Mouse (Mus musculus) frontal cortex, adult 2 months (tissue): ENCODE measurements around the gene Setd3. TPM values are rescaled to one million over a fixed set of nuclear protein-coding genes. Genes with fewer than 3 reads are reported as not detected.
A peak's percentile ranks its signal among the peaks of the same experiment; 100 is the strongest.
"Not testable (repeated sequence)": the region's sequence is repeated elsewhere in the genome, so short reads cannot be mapped to it uniquely, and the experiment has no call there.

ENCODE experiments used
- DNase-seq, 2 experiments: peaks; one replicate each; pipeline ENCODE4 v3.0.0; 2022; ENCODE audit warnings: low spot score in 1 of 2; ENCODE audit errors: extremely low spot score in 1 of 2
- polyA plus RNA-seq: library from polyadenylated mRNA; depleted of rRNA; stranded (reverse); fragments of >200 nt; gene quantifications from 2 replicates; pipeline ENCODE4 v1.2.3, GENCODE M21; 2012

Gene Setd3
- polyA plus RNA-seq, 1 experiment = 117 TPM

DNA sequence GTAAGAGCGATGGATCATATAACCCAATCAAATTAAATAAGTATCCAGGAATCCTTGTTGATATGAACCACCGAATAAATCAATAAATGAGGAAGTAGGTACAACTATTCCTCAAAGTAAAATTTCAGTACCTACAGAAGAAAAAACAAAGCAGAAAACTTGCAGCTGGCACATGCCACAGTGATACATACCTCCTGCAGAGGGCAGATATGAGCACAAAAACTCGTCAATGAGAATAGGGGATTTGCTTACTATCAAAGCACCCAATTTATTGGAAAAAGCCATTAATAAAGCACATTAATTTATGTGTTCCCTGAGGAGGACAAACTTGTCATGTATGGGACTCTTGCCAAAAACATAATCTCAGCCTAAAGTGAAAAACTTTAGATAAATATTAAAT lies 29.4 kb downstream of the Setd3 start:
- no peak for DNase-seq

DNA sequence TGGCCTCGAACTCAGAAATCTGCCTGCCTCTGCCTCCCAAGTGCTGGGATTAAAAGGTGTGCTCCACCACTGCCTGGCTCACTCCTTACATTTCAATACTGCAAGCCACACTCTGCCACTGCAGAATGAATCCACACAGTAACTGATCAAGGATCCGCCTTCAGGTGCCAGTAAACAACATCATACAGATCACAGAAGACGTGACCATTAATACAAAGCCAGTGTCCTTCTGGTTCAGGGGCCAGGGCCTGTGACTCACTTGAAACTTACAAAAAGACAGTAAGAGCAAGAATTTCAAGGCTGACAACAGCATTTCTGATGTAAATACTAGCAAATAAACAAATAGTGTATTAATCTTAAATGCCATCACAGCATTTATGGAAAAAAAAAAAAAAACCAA lies 33.9 kb downstream of the Setd3 start:
- no peak for DNase-seq

DNA sequence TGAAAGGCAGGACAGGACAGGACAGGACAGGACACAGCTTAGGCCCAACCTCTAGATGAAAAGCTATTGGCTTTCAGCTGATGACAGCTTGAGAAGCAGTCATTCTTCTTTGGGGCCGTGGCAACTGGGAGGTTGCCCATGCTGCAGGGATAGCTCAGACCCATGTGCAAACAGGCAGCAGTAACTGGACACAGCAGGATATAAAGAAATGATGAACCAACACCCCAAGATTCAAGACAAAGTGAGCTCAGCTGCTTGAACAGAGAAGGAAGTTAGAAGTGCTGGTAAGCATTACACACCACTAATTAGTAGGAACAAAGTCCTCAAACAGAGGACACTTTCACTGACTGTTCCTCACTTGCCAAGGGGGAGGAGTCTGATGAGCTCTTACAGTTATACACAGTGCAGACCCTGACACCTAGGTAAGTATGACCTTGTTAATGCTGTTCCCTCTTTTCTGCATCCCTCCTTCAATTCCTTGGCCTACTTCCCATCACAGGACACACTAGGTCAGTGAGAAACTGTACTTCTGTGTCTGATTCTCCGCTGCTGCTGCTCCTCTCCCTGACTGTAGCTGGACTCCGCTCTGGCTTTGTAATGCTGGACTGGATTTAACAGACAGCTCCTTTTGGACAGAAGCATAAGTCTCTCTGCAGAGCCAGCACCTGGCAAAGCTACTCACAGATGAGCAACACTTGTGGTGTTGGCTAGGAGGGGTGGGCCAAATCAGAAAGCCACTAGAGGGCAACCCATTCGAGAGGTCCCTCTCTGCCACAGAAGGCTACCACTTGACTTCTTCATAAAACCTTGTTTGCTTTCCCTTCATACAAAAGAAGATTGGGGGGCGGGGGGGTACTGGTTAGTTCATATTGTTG lies 35.3 kb downstream of the Setd3 start:
- no peak for DNase-seq

DNA sequence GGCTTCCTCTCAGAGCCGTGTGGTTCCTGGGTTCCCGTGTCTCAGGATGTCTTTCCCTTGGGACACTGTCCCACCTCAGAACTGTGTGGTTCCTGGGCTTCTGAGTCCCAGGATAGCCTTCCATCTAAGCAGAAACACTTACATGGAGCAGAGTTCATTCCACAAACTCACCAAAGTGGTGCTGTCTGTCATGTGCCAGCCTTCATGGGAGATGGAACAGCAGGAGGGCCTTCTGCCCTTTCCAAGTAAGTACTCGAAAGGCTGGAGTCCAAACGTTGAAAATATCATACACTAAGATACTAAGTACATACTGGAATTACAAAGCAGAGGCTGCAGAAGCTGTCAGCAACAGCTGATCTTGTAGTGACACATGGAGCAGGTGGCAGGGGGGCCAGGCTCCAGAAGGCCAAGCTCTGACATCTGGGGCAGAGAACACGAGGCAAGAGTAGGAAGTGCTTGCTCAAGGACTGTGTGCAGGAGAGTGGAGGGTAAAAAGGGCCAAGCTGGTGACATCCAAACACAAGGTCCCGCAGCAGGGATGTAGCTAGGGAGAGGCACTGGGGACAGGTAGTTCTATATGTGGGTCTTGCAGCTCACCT lies 43.4 kb downstream of the Setd3 start:
- DNase-seq = no peak

DNA sequence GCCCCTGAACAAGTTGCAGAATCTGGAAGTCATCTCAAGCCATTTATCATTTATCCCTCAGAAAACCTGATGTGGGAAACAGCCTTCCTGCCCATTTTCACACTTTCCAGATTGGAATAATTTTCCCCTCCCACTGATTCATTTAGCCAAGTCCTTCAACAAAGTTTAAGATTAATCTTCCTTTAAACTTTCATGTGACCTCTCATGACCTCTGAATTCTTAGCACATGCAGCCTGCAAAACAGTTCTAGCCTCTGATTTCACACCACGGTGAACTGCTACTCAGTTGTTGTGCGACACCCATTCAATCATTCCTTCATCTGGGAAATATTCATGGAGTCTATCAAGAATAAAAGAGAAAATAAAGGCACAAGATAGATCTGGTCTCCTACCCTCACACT lies 45.9 kb downstream of the Setd3 start:
- no peak for DNase-seq

DNA sequence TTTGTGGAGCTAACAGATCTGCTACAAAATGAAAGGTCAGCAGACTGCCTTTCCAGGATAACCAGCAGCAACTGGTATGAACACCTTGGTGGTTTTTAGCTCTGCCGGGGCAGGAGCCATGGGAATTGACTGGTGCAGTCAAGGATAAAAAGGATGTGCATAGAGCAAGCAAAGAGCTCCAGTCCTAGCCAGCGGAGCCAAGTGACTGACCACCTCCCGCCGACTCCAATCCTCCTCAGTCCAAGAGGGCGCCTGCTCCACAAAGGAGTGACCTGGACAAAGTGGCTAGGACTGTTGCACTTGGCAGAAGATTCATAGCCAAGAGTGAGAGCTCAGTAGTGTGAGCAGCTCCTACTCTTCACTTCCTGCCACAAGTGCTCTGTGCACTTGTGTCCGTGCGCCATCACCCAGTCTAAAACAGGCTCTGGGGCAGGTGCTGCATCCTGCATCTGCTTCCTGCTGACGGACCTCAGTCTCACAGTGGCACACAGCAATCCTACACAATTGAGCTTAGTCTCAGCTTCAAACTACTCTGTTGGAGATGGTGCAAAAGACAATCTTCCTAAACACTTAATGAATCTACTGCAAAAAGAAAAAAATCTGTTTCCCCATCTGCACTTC lies 46.6 kb downstream of the Setd3 start:
- no peak for DNase-seq

DNA sequence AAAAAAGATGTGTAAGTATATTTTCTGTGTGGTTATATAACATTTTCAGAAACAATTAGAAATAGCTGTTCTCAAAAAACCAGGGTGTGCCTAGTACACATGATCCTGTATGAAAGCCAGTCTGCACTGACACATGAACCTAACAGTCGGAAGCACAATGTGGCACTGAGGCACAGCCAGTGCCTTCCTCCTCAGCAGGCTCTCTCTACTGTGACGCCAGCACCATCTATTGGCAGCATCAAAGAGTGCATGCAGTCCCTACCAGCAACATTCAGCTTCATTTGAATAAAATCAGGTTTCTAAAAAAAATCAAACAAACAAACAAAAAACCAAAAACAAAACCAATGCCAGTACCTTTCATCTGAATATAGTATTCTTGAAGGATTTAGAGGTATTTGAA lies 57.8 kb downstream of the Setd3 start:
- peak; percentile 34 to 89 for DNase-seq

DNA sequence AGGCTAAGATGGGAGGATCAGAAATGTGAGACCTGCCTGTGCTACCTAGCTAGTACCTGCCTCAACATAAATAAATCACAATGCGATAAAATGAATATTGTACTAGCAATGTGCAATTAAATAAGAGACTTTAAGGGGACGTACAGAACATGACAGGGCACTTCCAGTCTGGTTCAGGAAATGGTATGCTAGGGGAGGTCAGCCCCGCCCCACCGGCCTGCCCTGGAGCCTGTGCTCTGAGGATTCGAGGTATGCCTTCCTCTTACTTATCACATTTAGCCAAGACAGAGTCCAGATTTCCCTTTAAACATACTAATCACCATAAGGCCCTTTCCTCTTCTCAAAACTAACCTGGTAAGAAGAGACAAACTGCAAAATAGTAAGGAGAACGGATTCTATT lies 58.7 kb downstream of the Setd3 start:
- no peak for DNase-seq

DNA sequence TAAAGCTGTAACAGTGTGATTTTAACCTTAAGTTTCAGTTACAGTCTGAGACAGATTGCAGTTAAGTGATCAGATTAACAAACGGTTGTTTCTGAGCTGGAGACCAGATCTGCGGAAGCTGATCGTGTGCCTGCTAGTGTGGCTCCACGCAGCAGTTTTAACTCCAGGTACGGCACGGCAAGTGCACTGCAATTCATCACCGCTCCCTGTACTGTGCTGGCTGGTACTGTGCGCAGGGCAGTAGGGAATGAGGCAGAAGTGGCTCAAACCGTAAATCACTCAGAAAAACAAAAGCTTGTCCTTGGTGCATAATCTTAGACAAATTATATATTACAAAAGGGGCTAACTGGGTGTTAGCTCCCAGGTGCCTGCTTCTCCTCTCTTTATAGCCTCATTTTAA lies 59.2 kb downstream of the Setd3 start:
- DNase-seq = no peak

DNA sequence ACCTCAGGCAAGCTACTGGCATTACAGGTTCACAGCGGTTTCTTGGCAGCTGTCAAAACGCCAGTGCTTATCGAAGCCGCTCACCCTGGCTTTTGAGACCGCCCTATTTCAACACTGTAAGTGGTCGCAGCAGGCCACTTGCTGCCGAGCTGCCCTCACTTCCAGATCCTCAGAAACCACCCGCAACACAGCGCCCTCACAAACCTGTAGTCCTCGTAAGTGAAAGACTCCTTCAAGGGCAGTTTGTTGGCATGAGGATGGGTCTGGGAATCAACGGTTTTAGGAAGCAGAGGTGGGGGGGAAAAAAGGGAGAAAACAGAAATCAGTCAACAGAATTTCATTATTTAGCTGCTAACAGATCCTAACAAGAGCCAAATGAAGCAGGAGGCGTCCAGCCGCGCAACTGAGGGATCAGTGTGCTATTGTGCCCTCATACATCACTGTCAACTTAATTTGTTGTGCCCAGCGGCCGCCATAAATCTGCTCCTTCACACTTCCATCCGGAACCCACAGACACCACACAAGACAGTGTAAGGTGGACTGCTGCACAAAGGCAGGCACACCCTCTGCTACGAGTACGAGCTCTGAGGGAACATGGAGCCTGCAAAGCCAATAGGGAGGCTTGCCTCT lies 60.1 kb downstream of the Setd3 start:
- no peak for DNase-seq

DNA sequence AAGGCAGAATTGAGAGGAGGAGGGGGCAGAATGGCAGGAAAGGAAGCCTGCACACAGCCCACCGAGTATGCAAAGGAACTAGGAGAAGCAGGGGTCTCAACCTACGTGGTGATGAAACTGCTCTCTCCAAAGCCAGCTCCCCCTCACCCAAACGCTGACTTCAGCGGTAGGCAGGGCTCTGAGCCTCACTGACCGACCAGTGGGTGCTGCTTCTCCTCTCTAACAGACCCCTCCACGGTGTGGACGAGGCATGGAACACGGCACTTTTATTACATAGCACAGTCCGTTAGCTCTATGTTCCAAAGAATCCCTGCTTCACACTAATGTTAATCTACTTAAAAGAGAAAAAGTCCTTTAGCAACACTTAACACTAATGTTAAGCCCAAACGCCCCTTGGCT lies 60.6 kb downstream of the Setd3 start:
- no peak for DNase-seq

DNA sequence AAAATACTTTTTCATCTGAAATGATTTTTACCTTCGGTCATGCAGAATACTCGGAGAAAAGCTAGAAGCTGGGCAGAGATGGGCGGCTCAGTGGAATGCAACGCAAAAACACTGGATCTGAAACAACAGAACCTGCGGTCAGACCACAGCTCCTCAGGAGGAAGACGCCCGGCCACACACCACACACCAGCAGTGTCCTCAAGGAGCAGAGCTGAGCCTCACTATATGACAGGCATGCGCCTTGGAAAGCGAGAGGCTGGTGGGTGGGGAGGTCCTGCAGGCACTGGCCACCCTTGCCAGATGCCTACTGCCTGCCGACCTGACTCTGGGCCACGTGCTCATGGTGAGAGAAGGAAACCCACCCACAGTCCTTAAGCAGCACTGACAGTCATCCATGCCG lies 67.9 kb downstream of the Setd3 start:
- no peak for DNase-seq

DNA sequence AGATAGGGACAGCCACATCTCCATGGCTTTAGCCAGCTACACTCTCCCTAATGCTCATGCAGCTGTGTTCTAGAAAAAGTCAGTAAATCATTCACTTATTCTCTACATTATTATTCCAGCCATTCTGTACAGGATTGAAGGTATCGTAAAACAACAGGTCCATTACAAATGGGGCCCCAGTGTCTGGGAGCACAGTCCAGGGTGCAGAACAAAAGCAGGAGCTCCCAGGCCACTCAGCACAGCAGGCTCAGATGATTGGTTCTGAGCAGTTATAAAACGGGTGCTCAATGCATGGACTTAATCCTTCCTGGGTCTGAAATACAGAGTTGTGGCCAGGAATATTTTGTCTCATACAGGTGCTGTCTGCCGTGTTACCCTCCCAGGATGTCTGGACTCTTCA lies 68.4 kb downstream of the Setd3 start:
- DNase-seq = no peak

DNA sequence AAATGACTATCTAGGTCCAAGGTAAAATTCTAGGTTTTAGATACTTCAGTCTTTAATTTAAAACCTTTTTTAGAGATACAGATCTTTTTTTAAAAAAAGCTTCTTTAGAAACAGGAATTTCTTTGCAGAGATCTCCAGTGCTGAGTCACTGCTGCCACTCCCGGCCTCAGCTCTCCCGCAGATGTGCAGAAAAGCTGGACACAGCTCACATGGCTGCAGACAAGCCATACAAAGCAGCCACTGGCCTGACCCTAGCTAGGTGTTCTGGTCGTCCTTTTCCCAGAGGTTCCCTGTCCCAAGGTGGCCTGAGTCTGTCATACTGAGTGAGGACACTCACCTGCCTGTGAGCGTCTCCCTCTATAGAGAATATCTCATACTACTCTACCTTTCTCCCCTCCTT lies 69.4 kb downstream of the Setd3 start:
- peak in 1 of 2 experiments; percentile 27 for DNase-seq

DNA sequence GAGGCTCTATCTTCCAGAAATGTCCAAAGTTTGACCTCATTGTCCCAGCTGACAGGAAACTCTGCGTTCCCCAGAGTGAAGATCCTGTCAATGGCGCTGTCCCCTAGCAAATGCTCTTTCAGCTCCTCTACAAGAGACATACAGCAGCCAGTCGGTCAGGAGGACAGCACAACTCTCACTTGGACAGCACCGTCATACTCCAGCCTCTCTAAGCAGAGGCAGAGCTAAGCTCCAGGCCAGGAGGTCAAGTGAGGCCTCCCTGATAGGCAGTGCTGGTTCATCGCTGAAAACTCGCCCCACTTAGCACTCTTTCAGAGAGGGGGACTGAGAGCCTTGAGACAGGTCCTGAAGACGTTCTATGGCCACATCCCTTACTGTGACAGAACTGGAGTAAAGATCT lies 70.5 kb downstream of the Setd3 start:
- not testable (repeated sequence) for DNase-seq

DNA sequence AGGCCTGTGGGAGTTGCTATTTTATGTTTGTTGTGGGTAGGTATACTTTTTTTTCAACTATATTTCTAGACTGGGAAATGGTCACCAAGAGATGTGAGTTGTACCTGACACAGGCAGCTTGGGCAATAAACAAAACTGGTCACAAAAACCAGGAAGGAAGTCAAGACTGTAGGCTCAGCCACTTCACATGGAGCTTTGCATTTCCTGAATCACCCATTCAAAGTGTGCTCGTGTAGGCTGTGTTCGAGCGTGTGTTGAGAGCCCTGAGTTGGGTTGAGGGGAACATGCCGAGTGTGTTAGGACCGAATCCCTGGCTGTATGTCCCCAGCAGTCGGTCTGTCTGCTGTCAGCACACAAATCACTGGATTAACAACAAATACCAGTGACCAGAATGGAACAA lies 75.8 kb downstream of the Setd3 start:
- no peak for DNase-seq

DNA sequence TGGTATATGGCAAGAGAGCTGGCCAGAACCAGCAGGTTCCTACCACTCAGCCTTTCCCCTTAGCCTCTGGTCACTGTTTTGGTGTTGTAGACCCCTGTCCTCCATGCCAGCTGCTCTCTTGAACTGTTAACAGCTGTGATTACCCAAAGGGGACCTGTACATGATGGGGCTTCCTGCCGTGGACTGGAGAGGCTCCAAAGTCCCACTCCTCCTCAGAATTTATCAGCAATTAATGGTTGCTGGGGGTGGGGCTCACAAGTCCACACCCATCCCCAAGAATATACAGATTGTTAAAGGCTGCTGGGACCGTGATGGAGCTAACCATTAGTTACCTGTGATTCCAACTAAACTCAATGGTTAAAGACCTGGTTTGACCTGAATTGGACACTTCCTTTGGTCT lies 77.0 kb downstream of the Setd3 start:
- no peak for DNase-seq

DNA sequence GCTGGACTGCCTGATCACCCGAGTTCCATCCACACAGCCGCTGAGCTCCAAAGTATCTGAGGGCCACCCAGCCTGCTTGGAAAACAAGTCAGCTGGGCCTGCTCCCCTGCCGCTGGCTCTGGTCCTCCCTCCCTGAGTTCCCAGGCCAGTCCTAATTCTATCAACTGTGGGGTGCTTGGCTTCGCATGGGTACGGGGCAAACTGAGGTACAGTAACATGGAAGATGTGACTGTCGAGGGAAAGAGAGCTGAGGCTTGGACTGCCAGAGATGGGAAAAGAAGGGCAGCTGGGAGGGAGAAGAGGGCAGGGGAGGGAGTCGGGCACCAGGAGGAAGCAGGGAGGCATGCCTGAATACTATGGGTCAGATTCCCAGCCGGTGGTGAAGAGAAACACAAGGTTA lies 78.9 kb downstream of the Setd3 start:
- DNase-seq = no peak

DNA sequence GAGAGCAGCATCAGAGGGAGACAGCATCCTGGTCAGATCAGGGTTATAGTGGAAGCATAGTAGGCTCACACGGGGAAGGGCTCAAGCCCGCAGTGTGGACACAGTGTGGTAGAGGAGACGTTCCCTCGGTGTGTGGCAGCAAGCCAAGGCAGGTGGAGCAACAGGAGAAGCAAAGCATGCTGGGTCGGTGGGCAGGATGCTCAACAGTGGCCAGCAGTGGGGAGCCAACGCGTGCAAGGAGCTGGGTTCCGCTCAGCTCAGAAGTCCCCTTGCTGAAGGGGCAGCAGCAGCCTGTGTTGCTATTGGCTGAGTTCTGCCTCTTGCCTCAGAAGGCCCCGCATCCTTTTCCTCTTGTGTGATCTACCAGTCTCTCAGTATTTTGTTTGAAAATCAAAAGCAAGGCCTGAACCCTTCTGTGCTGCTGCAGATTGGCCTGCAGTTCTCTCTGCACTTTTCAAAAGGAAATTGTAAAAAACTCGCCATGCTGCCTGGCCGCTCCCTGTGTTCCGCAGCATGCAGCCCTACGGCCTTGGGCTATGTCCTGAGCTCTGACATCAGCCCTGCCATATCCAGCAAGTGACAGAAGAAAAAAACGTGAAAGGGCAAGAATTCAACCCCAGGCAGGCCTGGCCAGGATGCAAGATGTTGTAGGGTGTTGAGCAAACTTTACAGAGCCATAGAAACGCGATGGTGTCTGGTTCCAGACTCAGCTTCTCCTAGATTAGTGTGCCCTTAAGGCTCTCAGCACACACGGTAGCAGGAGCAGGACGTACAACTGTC lies 80.7 kb downstream of the Setd3 start:
- DNase-seq = no peak

DNA sequence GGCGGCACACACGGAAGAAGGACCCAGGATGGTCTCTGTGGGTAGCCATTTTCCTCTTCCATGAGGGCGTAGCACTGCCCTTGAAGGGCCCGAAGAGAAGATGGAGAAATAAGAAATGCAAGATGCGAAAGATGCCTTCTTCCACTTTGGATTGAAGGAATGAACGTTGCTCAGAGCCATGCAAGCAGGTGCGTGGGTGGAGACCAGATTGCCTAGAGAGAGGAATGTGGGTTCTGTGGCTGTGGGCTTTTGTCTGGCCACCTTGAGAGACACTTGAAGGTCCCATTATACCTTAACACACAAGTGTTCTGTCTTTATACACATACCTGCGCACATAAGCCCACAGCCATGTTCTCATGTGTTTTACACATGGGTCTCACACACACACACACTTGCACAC lies 81.5 kb downstream of the Setd3 start:
- peak in 1 of 2 experiments; percentile 36 for DNase-seq

DNA sequence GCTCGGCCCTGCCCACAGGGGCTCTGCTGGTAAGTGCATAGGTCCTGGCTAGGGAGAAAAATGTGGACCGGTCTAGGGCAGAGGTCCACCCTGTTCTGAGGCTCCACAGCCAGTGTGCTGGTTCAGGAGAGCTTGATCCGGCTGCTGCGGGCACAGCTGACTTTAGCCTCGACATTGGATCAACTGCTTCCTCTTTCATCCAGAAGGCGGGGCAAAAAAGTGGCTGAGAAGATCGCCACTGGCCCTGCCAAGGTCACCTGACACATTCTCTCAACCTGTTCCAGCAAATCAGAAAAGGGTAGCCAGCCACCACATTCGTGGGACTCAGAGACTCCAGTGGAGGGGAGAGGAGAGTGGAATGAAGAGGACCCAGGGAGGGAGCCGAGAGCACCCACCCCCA lies 90.9 kb downstream of the Setd3 start:
- no peak for DNase-seq
